Mouse (Mus musculus) lung, adult 2 months (tissue): ENCODE results near the gene Ublcp1.

Experiments used
- CTCF ChIP-seq: fragments of 200-500 bp; IDR thresholded peaks from 2 replicates; pipeline ENCODE4 v1.5.1; 2011; ENCODE audit warnings: mild to moderate bottlenecking, low read length, control low read depth; ENCODE audit not compliant: insufficient read depth
- POLR2A ChIP-seq: fragments of 200-500 bp; IDR thresholded peaks from 2 replicates; pipeline ENCODE4 v1.6.1; 2011; ENCODE audit warnings: low read depth, mild to moderate bottlenecking, control low read depth, low read length, borderline replicate concordance; ENCODE audit errors: extremely low read depth

DNA sequence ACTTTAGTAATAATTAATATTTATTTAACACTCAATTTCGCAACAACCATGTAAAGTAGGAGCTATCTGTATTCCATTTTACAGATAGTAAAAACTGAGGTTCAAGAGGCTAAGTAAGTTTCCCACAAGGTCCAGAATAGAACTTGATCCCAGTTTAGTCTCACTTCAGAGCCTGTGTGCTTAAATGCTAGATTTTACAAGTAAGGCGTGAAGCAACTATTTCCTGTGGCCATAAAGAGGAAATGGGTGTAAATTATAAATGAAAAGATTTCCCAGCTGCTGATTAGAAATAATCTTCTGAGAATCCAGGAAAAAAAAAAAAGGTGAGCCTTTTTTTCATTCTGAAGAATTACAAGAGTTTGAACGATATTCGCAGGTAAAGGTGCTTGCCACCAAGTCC is 65.2 kb downstream of the Ublcp1 start:
- TF ChIP-seq POLR2A (no peak), CTCF (no peak)
